Mouse (Mus musculus) gastrocnemius, postnatal 25 days (tissue): Measurements from ENCODE around the gene Maml3. TPM values are rescaled to one million over a fixed set of nuclear protein-coding genes. Genes with fewer than 3 reads are reported as not detected.

Source experiments
- DNase-seq: peaks from one replicate; pipeline ENCODE4 v3.0.0; 2022
- total RNA-seq, 2 experiments: library from RNA; stranded (reverse); gene quantifications; 1 replicate in 1 of 2; 2 replicates in 1 of 2; pipeline ENCODE4 v1.2.3; 2021

The Maml3 gene
- total RNA-seq, 2 experiments from 2014 or later: 2.4 to 2.5 TPM

DNA sequence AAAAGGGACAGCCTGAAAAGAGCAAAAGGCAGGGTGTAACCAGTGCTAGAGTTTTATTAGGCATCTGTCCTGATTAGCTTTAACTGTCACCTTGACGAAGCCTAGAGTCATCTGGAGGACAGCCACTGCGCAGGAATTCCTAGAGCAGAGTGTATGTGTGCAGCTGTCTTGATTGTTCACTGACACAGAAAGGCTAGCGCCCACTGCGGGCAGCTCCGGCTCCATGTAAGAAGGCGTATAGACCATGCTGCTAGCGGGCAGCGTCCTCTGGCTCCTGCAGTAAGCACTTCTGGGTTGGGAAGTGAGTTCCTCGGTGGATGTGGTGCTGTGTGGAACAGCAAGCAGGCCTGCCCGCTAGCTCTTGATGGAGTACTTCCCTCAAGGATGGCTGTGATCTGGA is 363.1 kb downstream of the Maml3 start:
- DNase-seq: no peak

GRCm38 (mm10) chr3:51739835-51740112 is 365.1 kb downstream of the Maml3 start:
- DNase-seq: no peak

DNA sequence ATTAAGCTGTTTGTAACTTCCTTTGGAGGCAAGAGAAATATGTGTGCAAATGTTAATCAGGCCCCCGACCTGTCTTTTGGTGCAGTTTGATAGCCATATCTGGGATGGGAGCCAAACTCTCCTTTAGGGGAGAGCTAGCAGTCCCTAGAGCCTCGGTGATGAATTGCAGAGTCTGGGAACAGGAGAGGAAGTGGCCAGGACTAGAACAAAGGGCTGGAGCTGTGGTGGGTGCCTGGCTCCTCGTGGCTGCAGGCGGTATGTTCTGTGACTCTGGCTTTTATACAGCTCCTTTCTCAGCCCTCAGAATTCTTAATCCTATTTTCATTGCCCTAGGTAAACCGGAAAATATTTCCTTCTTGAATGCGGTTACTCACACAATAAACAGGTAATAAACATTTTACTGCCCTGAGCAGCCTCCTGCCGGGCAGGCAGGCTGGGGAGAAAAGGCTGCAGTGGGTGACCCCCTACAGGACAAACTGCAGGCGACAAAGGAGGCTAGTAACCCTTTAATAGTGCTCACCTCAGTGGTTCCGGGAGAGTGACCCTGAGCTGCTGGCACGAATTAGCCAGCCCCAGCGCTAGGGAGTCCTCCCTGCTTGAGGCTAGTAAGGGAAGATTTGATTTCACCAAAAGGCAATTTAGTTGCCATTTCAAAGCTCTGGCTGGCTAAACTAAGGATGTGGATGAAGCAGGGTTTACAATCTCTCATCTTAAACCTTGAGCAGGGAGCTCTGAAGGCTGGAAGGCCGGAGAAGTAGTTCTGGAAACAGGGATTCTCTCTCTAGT is 365.6 kb downstream of the Maml3 start:
- no peak for DNase-seq

DNA sequence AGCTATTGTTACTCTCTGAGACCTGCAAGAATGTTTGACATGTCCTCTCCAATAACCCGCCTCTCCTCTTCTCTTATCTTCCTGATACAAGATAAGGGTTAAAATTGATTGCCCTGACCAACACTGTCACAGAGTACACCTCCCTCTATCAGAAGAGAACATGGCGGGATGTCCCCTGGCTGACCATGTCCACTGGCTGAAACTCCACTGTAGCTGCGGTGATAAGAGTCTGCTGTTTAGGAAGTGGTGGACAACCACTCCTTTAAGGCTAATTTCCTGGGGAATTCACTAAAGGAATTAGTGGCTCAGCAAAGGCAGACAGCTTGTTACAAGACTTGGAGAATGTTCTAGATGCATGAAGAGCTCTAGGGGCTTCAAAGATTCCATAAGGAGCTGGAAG is 371.2 kb downstream of the Maml3 start:
- DNase-seq: no peak

- DNase-seq: no peak
Measured at GRCm38 (mm10) chr3:51731949-51732636, 372.8 kb downstream of the Maml3 start.

DNA sequence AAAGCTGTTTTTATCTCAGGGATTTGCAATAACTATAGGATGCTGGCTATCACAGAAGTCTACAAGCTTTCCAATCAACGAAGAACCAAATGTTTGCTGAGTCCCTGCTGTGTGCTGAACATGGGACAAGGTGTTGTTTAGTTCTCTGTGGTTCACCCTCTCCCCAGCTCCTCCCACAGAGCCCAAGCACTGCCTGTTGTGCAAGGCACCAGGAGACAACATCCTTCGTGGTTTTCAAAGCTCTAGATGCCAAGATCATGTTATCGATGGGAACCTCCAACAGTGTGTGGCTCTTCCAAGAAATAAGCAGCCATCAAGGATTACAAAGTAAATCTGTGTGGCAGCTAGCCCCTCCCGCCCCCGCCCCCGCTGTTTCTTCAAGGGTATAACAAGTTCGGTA is 374.2 kb downstream of the Maml3 start:
- DNase-seq: no peak

- DNase-seq: no peak
Measured at GRCm38 (mm10) chr3:51729109-51729918, 375.6 kb downstream of the Maml3 start.

- no peak for DNase-seq
Measured at GRCm38 (mm10) chr3:51728456-51728855, 376.4 kb downstream of the Maml3 start.

DNA sequence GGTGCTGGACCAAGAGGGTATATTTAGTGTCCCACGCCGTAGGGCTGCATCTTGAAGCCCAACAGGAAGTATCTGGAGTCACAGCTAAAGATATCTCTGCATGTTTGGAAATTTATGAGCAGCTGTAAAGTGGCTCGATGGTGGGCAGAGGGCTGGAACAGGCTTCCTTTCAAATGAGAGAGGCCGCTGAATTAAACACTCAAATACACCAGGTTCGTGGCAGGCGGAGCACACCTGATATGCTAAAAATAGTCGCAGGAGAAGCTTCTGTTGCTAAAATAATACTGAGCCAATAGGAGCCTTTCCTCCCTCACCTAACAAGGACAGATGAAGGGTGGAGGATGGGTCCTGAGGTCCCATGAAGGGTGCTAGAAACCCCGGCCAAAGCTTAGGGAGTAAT is 376.9 kb downstream of the Maml3 start:
- DNase-seq: no peak

GRCm38 (mm10) chr3:51727487-51727886 is 377.4 kb downstream of the Maml3 start:
- DNase-seq: no peak

DNA sequence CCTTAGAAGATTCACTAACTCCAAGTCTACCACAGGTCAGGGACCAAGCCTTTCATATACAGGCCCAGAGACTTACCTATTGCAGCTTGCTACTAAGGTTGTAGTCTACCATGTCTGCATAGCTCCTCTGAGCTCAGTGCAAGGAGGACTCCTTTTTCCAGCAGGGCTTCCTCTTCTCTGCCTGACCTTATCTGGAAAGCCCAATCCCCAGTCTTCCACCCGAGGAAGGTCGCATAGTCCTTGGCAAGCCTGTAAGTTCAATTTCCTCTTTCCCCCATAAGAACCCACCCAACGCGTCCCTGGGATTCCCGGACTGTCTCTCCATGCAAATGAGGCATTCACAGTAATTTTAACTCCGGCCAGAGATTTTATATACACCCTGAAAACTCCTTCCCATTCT is 378.6 kb downstream of the Maml3 start:
- no peak for DNase-seq

DNA sequence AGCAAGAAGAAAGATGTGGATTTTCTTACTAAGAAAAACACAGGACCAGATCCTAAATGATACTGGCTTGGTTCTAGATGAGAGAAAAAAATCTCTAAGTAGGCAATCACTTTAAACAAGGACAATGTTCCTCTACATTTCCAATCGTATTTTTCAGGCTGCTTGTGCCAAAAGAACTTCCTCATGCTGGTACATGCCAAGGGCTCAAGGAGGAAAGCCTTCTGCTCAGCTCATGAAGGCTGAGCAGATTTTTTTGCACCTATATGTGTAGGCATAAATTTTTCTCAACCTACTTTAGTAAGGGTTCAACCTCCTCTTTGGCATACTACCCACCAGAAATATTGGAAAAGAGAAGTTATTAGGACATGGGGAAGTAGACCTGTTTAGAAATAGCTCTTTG is 384.9 kb downstream of the Maml3 start:
- DNase-seq: no peak

DNA sequence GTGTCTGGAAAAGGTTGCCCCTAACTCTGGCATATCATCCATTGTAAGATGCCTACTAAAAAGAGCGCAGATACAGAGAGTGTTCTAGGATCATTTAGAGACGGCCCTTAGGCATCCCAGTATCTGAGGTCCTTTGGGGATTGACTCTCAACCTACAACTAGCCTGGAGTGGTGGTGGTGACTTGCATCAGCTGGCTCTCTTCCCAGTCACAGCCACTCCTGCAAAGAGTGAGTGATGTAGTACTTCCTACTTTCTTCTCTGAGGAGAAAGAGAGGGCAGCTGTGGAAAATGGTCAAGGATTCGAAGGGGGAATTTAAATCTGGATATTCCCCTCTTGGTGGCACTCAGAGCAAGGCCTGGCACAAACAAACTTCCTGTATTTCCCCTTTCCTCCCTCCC is 385.5 kb downstream of the Maml3 start:
- no peak for DNase-seq

GRCm38 (mm10) chr3:51717909-51718308 is 387.0 kb downstream of the Maml3 start:
- no peak for DNase-seq

GRCm38 (mm10) chr3:51717455-51717854 is 387.4 kb downstream of the Maml3 start:
- DNase-seq: no peak

DNA sequence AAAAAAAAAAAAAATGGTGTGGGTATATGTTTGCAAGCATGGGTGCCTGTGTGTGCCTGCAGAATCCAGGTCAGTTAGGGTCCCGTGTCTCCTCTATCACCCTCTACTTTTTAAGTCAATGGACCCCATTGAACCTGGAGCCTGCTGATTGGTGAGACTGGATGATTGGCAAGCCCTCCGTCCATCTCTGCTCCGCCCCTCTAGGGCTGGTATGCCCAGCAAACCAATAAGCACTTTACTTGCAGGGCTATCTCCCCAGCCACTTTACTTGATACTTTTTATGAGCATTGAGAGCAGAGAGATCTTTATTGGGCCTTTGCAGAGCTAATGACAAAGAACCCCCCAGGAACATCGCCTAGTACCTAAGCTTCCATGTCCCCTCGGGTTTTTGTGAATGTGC is 390.4 kb downstream of the Maml3 start:
- no peak for DNase-seq

DNA sequence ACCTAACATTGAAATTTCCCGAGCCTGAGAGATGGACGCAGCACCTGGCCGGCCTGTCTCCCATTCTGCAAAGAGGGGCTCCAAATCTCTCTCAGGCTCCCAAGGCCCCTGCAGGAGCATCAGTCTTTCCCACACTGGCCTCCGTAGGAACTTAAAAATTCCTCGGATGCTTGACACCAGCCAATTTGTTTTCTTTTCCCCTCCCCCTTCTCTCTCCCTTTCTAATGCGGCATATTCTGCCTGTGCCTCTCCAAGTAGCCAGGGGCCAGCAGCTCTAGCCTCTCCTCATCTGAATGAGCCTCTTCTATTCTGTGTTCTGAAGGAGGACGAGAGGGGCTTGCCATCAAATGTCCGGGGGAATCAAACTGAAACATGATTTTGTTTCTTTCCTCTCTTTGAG is 391.6 kb downstream of the Maml3 start:
- DNase-seq: no peak

- no peak for DNase-seq
Measured at GRCm38 (mm10) chr3:51712382-51712781, 392.5 kb downstream of the Maml3 start.

DNA sequence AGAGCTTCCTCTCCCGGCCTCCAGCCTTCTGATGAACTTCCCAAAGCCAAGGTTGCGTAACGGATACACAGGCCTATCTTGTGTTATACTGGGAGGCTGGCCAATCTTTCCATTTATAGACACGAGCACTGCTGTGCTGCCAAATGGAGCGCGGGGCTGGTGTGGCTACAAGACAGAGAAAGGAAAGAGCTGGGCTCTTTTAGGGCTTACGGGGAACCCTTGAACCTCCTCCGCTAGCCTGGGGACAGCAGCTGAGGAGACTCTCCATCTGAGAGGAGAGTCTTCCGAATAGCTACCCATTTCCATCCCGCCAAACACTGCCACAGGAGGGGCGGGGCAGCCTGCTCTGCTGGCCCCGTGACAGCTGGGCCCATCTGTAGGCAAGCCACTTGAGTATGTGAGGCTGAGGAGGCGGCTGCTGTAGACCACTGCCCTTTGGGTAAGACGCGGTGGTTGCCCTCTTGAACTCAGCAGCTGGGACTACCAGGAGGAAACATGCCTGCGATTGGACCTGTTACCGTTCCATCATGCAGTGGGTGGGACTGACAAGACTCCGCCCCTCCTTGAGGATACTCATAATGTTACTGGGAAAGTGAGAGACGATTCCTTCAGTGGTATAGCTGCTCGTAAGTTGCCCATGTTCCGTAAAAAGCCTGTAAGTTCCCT is 396.0 kb downstream of the Maml3 start:
- DNase-seq: peak; percentile 81

DNA sequence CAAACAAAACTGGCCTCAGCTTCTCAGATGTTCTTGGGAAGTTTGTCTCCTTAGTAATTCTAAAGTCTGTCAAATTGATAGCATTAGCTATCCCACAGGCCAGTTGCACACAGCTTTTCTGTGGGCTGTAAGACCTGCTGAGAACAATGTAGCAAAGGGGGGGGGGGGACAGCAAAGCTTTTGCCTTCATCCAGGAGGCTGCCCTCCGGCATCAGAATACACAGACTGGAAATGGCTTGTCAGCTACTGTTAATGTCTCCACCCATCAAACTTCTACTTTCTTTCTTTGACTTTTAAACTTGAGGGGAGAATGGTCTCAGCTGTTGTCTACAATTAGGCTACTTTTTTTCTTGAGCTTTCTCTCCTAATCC is 396.5 kb downstream of the Maml3 start:
- no peak for DNase-seq

GRCm38 (mm10) chr3:51705220-51705619 is 399.7 kb downstream of the Maml3 start:
- no peak for DNase-seq

DNA sequence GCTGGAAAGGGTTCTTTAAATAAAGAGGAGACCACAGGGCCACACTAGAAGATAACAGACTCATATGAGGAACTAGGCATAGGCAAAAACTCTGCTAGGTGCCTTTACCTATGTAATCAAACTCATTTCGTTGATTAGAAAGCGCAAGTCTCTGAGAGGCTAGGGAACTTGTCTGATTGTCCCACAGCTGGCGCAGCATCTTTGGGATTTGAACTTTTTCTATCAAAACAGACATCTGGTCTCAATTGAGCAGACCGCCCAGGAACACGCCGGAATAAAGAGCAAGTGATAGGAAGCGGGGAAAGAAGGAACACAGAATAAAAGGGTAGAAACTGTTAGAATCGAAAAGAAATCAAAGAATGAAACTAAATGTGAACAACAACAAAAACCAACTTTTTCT is 401.4 kb downstream of the Maml3 start:
- DNase-seq: no peak
